Mouse (Mus musculus) neural tube, embryonic 11.5 days (tissue): Measurements from ENCODE around the gene Gm3542. TPM values are rescaled to one million over a fixed set of nuclear protein-coding genes. Genes with fewer than 3 reads are reported as not detected.
"Not testable (repeated sequence)": the region's sequence is repeated elsewhere in the genome, so short reads cannot be mapped to it uniquely, and the experiment has no call there.

Experiments
- ATAC-seq: fragments of 200-750 bp; cut with Nextera tagmentation; 2 replicates; pipeline ENCODE4 v1.8.0; 2017; ENCODE audit warnings: moderate number of reproducible peaks, mild to moderate bottlenecking, moderate TSS enrichment, moderate library complexity; ENCODE audit not compliant: insufficient read depth, low FRiP score, low TSS enrichment
- DNase-seq: peaks from one replicate; pipeline ENCODE4 v3.0.0-alpha.2; 2015; ENCODE audit warnings: low spot score
- H3K27ac ChIP-seq: fragments of 300-500 bp; sonication (generic); 2 replicates; pipeline ENCODE4 v1.5.1; 2014; ENCODE audit warnings: low read depth, mild to moderate bottlenecking, low read length
- H3K27me3 ChIP-seq: fragments of 300-500 bp; sonication (generic); 2 replicates; pipeline ENCODE4 v1.6.1; 2014; ENCODE audit warnings: mild to moderate bottlenecking, low read length, mixed read lengths; ENCODE audit not compliant: control insufficient read depth, insufficient read depth
- H3K36me3 ChIP-seq: fragments of 300-500 bp; sonication (generic); 2 replicates; pipeline ENCODE4 v1.6.1; 2014; ENCODE audit warnings: mild to moderate bottlenecking, low read length, moderate library complexity, mixed read lengths; ENCODE audit not compliant: control insufficient read depth, insufficient read depth
- H3K4me1 ChIP-seq: fragments of 300-500 bp; sonication (generic); 2 replicates; pipeline ENCODE4 v1.6.1; 2014; ENCODE audit warnings: low read length, mixed read lengths; ENCODE audit not compliant: control insufficient read depth, insufficient read depth
- H3K4me2 ChIP-seq: fragments of 300-500 bp; sonication (generic); 2 replicates; pipeline ENCODE4 v1.6.1; 2014; ENCODE audit warnings: low read depth, mild to moderate bottlenecking, moderate library complexity
- H3K4me3 ChIP-seq: fragments of 300-500 bp; sonication (generic); 2 replicates; pipeline ENCODE4 v1.5.1; 2014; ENCODE audit warnings: low read depth, low read length
- H3K9ac ChIP-seq: fragments of 300-500 bp; sonication (generic); 2 replicates; pipeline ENCODE4 v1.6.1; 2014; ENCODE audit warnings: mild to moderate bottlenecking, low read length
- H3K9me3 ChIP-seq: fragments of 300-500 bp; sonication (generic); 2 replicates; pipeline ENCODE4 v1.6.1; 2016; ENCODE audit warnings: low read length; ENCODE audit not compliant: control insufficient read depth
- WGBS: fragments of 180-500 bp; shearing (Covaris S2); extraction: QIAGEN DNeasy Blood & Tissue Kit; methylation state at CpG from one replicate; pipeline ENCODE4 v1.1.7; 2014; 5-methylcytosine and 5-hydroxymethylcytosine counted together
- polyA plus RNA-seq: library from polyadenylated mRNA; unstranded; fragments of >200 nt; fragmentation: Nextera tagmentation; extraction: Ambion mirVana; gene quantifications from 2 replicates; pipeline ENCODE4 v1.2.1, GENCODE M21; 2014

Gm3542 gene
- polyA plus RNA-seq = not detected in 2 replicates

- H3K4me2 ChIP-seq, H3K27ac ChIP-seq, H3K4me3 ChIP-seq, H3K27me3 ChIP-seq, H3K4me1 ChIP-seq, ATAC-seq, DNase-seq, H3K36me3 ChIP-seq, H3K9me3 ChIP-seq, H3K9ac ChIP-seq: not testable (repeated sequence)
- no CpG with 5 or more reads among the region's 2 CpGs for WGBS
These were observed at the start of gene Gm3542 for GRCm38 (mm10) chr14:5334828-5335227. Gm3542 (minus strand) TSS chr14:5334928.

Other genes with a start within 250 kb of the Gm3542 start
- not detected in 2 replicates for gene Gm8279, start 203.4 kb downstream of the Gm3542 start, polyA plus RNA-seq
- not detected in 2 replicates for gene Gm3317, start 170.4 kb downstream of the Gm3542 start, polyA plus RNA-seq
- gene Gm8271, start 149.1 kb downstream of the Gm3542 start, polyA plus RNA-seq = not detected in 2 replicates
- not detected in 2 replicates for gene Gm3526, start 74.3 kb downstream of the Gm3542 start, polyA plus RNA-seq
- 0.90 TPM in 1 of 2 replicates, not detected in the other for gene Gm3500, start 54.1 kb upstream of the Gm3542 start, polyA plus RNA-seq
- gene Gm3194, start 120.5 kb upstream of the Gm3542 start, polyA plus RNA-seq = 1.0 and 1.2 TPM in 2 replicates
- not detected in 2 replicates for gene Gm8246, start 142.9 kb upstream of the Gm3542 start, polyA plus RNA-seq
- not detected in 2 replicates for gene Gm3187, start 149.3 kb upstream of the Gm3542 start, polyA plus RNA-seq
- gene Gm3488, start 166.7 kb upstream of the Gm3542 start, polyA plus RNA-seq = 2.5 and 2.7 TPM in 2 replicates
- not detected in 2 replicates for gene Gm3532, start 203.6 kb upstream of the Gm3542 start, polyA plus RNA-seq